Mouse (Mus musculus) gastrocnemius, postnatal 25 days (tissue): ENCODE data around the gene Mogs. TPM values are rescaled to one million over a fixed set of nuclear protein-coding genes. Genes with fewer than 3 reads are reported as not detected.

Experiments used
- DNase-seq: peaks from one replicate; pipeline ENCODE4 v3.0.0; 2022
- total RNA-seq, 2 experiments: library from RNA; stranded (reverse); gene quantifications; 1 replicate in 1 of 2; 2 replicates in 1 of 2; pipeline ENCODE4 v1.2.3; 2021

Mogs gene
- total RNA-seq, 2 experiments from 2014 or later, result 6.5 to 8.1 TPM

- DNase-seq, result no peak
These were observed 6.8 kb downstream of the Mogs start for GRCm38 (mm10) chr6:83121863-83122710.

DNA sequence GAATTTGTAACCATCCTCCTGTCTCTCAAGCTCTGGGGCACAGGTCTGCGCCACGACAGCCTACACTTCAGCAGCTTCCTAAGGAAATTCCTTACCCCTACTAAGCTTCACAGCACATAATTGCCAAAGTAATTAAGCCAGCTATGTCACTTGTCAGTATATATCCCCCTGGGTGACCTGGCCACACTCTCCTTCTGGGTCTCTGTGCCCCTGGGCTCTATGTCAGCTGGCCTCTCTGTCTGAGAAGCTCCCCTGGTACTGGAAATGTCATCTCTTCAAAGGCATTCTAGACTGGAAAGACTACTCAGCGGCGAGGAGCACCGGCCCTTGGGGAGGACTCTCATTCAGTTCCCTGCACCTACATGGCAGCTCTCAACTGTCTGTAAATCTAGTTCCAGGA is 7.7 kb downstream of the Mogs start:
- no peak for DNase-seq

DNA sequence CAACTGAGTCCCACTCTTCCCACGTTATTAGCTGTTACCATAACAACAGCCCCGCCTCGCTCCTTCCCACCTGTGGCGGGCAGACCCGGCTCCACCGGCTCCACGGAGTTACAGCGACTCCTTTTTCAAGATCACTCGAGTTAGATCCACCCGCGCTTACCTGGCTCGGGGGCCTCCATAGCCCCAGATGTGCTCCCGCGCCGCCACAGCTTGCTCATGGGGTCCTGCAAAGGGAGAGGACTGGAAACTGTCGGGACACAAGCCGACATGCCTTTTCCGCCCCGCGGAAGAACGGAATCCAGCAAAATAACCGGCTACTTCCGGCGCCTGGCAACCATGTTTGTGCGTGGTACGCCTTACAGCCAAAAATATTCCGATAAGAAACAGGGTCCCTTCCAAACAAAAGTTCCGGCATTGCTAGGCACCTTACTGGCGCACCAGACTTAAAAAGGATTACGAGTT is 9.6 kb downstream of the Mogs start:
- DNase-seq, result peak; percentile 89

- DNase-seq, result no peak
These were observed 10.0 kb downstream of the Mogs start, which contains the start of gene Ino80b for GRCm38 (mm10) chr6:83125331-83125730. Gene Ino80b, minus strand, starts transcription at chr6:83125431.

- no peak for DNase-seq
These were observed 12.1 kb downstream of the Mogs start for GRCm38 (mm10) chr6:83127419-83127818.

DNA sequence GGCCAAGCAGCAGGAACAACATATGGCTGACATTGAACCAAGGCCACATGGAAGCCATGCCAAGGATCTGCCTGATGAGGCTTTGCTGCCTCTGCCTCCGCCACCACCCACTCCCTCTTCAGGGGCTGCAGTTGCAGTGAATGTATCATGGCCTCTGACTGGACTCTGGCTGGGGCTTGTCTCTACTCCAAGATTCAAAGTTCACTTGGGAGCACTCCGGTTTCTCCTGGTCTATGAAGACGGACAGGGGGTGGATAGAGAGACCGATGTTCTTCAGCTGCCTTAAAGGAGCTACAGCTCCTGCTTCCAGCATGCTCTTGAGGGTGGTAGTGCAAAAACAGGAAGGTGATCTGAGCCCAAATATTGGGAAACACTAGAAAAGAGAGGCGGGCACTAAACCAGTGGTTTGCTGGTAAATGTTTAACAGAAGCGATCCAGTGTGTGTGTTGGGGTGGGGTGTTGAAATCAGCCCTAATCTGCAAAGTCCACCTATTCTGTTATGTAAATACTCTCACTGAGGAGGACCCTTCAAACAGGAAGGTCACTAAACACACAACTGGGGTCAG is 16.3 kb downstream of the Mogs start:
- DNase-seq, result no peak

DNA sequence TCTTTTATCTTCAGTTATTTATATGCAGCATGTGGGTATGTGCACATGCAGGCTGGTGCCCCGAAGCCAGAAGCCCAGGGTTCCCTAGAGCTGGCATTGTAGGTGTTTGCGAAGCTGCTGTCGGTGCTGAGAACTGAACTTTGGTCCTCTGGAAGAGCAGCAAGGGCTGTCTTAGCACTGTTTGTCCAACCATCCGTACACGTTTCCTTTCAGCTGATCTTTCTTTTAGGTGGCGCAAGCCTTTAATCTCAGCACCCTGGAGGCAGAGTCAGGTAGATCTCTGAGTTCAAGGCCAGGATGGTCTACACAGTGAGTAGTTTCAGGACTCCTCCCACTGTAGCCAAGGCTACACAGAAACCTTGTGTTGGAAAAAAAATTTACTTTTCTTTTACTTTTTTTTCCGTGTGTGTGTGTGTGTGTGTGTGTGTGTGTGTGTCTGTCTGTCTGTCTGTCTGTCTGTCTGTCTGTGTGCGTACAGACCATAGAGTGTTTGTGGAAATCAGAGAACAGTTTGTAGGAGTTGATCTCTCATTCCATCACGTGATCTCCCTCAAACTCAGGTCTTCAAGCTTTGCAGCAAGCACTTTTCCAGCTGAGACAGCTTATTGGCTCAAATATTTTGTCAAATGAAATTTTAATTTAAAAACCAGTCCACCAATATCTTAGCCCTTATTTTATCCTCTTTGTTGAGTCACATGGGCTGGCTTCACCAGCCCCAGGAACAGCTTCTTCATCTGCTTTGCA is 17.1 kb downstream of the Mogs start:
- DNase-seq, result no peak

DNA sequence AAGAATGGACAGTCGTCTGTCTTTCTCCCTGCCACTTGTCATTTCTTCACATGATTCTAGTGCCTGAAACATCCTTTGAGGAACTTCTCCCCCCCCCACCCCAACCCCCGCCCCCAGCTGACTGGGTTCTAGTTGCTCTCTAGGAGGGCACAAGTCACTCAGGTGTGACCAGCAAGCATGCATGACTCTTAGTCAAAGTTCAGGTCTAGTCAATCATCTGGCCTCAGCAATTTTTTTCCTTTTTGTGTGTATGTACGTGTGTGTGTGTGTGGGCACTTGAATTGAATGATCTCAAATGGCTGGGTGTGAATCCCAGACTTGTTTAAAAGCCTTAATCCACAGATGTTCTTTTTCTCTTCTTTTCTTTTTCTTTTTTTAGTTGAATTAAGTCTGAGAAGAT is 18.9 kb downstream of the Mogs start:
- no peak for DNase-seq

DNA sequence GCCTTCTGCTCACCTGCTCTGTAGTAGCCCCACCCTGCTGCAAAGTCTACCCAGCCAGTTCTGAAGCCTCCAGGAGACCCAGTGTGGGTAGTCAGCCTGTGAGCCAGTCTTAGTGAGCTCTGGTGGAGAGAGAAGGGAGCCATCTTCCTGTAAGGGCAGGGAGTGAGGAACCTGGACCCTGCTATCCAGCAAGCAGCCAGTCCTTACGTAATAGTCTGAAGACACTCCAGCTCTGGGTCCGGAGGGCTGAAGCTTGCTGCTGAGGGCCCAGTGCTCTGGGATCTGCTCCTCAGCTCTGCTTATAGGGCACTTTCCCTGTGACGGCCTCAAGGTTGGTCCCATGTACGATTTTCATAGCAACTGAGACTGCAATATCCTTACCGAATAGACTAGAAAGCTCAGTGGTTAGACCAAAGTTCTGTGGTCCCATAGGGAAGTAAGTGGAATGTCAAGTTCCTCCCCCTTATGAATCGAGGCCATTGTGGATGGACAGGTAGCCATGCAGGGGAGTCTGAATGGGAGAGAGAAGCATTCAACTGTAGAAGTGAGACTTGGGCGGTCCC is 19.7 kb downstream of the Mogs start, which contains the start of gene Rtkn:
TSS of gene Rtkn (plus strand) at position 513 of the 563 bp plus-strand sequence.
- DNase-seq, result no peak

DNA sequence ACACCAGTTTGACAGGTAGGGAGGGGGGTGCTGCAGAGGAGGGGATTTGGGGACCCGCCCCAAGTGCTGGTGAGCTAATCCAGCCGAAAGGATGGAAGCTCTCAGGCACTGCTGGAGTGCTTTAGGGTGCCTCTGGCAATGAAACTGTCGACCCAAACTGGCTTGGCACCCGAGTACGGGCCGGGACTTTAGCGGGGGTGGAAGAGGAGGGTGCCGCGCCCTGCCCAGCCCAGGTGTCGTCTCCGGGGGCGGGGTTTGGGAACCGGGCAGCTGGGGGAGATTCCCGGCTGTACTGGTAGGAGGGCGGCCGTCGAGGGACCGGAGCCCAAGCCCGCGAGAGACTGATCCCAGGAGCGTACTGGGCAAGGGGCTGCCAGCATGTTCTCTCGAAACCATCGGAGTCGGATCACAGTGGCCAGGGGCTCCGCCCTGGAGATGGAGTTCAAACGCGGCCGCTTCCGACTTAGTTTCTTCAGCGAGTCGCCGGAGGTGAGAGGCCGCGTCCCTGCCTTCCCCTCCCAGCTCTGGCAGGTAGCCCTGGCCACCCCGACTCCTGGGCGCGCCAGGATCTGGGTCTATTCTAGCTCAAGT is 20.4 kb downstream of the Mogs start:
- DNase-seq, result peak; percentile 65

- DNase-seq, result no peak
These were observed 21.1 kb downstream of the Mogs start for GRCm38 (mm10) chr6:83136291-83136880.

- DNase-seq, result peak; percentile 87
These were observed 21.7 kb downstream of the Mogs start for GRCm38 (mm10) chr6:83136881-83137575.

DNA sequence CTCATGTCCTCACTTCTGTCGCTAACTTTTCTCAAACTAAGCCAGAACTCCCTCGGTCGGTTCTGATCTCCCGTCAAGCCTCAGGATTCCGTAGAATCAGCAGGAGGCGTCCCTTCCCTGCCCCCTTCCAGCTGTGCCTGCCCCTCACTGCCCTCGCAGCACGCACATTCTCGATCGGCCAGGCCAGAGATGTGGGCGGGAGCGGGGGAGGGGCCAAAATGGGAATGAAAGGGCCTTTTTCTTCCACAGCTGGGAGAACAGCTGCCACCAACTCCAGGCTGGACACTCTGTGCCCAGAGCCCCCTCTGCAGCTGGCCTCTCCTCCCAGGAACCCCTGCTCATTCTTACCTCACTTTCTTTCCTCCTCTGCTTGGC is 22.3 kb downstream of the Mogs start:
- DNase-seq, result peak; percentile 93

GRCm38 (mm10) chr6:83138056-83138455 is 22.8 kb downstream of the Mogs start:
- DNase-seq, result peak; percentile 52

DNA sequence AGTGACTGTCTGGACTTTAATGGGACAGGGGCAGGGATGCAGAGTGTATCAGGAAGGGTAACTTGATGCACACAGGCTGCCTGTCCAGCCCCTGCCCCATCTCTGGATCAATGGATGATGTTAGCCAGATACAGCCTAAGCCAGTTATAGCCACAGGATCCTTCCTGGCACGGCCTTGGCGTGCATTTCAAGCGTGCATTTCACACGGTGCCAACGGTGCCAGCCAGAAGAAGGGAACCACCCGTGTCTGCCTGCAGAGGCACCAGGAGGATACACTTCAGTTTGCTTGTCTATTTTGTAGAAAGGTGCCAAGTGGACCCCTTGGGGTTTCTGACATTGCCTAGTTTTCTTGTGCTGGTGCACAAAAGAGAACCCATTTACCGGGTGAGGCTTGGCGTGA is 24.7 kb downstream of the Mogs start:
- no peak for DNase-seq

DNA sequence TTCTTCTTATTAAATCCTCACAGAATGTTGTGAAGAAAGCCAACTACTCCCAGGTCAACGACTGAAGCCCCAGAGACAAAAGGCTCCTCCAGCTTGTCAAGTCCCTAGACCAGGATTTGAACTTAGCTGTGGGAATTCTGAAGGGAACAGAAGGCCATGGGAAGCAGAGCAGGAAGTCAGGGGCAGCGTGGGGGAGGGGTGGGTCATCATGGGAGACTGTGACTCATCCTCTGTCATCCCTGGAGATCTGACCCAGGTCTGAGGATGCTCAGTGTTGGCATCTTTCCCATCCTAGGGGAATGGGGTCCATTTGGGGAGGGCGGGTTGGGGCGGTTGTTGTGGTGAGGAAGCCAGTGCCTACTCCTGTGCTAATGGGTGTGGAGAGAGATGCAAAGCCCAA is 26.3 kb downstream of the Mogs start:
- no peak for DNase-seq

- DNase-seq, result no peak
These were observed 27.0 kb downstream of the Mogs start for GRCm38 (mm10) chr6:83142211-83142731.

DNA sequence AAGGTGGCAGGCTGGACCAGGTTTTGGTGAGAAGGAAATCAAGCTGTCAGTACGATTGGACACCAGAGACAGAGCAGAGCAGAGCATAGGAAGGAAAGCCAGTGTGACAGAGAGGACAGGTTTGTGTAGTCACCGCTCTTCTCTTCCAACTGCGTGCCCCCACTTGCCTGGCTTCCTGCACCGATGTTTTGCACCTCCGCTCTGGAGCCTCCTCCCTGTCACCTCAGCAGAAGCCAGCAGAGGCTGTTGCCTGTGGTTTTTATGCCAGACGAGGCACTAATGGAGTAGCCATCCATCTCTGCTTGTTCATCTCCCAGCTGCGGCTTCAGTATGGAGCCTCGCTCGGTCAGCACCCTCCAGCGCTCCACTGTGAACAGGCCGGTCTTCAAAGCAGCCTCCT is 27.6 kb downstream of the Mogs start:
- DNase-seq, result no peak

GRCm38 (mm10) chr6:83145209-83145608 is 29.9 kb downstream of the Mogs start:
- no peak for DNase-seq

- no peak for DNase-seq
These were observed 30.5 kb downstream of the Mogs start for GRCm38 (mm10) chr6:83145805-83146204.

DNA sequence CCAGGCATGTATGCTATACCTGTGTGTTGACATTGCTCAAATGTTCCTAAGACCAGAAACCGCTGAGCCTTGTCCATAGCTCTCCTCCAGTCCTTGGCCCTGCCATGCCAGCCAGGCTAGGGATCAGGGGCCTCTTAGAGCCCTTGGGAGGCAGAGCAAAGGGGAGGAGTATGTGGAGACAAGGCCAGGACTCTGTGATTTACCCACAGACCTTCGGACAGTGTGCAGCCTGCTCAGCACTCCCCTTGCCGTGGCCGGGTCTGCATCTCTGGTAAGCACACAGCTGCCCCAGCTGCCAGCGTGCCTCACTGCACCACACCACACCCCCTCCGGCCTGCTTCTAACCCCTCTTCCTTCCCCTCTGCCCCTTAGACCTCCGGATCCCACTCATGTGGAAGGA is 32.0 kb downstream of the Mogs start:
- DNase-seq, result no peak
